Mouse (Mus musculus) cortical plate, adult 2 months (tissue): Measurements from ENCODE around the gene Cdh20.

ENCODE experiments used
- CTCF ChIP-seq: fragments of 200-500 bp; IDR thresholded peaks from 2 replicates; pipeline ENCODE4 v1.5.1; 2011; ENCODE audit warnings: mild to moderate bottlenecking, control low read depth, low read length; ENCODE audit not compliant: insufficient read depth; ENCODE audit errors: extremely low read depth
- POLR2A ChIP-seq: fragments of 200-500 bp; IDR thresholded peaks from 2 replicates; pipeline ENCODE4 v1.6.1; 2011; ENCODE audit warnings: mild to moderate bottlenecking, low read length, control low read depth; ENCODE audit not compliant: insufficient read depth; ENCODE audit errors: extremely low read depth

GRCm38 (mm10) chr1:104917307-104917836 is 149.0 kb downstream of the Cdh20 start:
- TF ChIP-seq CTCF (no peak), POLR2A (no peak)
